Mouse (Mus musculus) MEL (cell line): ENCODE results near the gene Hrh2. TPM values are rescaled to one million over a fixed set of nuclear protein-coding genes. Genes with fewer than 3 reads are reported as not detected.

Source experiments
- DNase-seq: peaks from one replicate; pipeline ENCODE4 v3.0.0; 2011; ENCODE audit warnings: low read depth, low spot score
- H3K27ac ChIP-seq: 2 replicates; pipeline ENCODE4 v1.5.1; 2012; ENCODE audit warnings: low read depth, mild to moderate bottlenecking, control low read depth, low read length, moderate library complexity; ENCODE audit not compliant: control insufficient read depth
- H3K27me3 ChIP-seq, 2 experiments: fragments of 150-350 bp in 1 of 2; sonication (generic) in 1 of 2; 2 replicates each; pipeline ENCODE4 v1.6.1; 2012; ENCODE audit warnings: low read length in 2 of 2, mild to moderate bottlenecking in 2 of 2, improper control_type of control experiment in 1 of 2, moderate library complexity in 1 of 2; ENCODE audit not compliant: insufficient read depth in 2 of 2, control insufficient read depth in 1 of 2
- H3K36me3 ChIP-seq, 2 experiments: 2 replicates each; pipeline ENCODE4 v1.6.1; 2012 to 2014; ENCODE audit warnings: low read length in 2 of 2, improper control_type of control experiment in 1 of 2, inconsistent platforms in 1 of 2, mild to moderate bottlenecking in 1 of 2; ENCODE audit not compliant: insufficient read depth in 2 of 2, control insufficient read depth in 1 of 2
- H3K4me1 ChIP-seq, 2 experiments: fragments of 150-350 bp in 1 of 2; sonication (generic) in 1 of 2; 2 replicates each; pipeline ENCODE4 v1.6.1; 2012; ENCODE audit warnings: low read length in 2 of 2, improper control_type of control experiment in 1 of 2, mild to moderate bottlenecking in 1 of 2; ENCODE audit not compliant: insufficient read depth in 2 of 2, control insufficient read depth in 1 of 2
- H3K4me3 ChIP-seq, 2 experiments: fragments of 150-350 bp in 1 of 2; sonication (generic) in 1 of 2; 2 replicates each; pipeline ENCODE4 v1.5.1; 2012; ENCODE audit warnings: low read depth in 2 of 2, low read length in 2 of 2, mild to moderate bottlenecking in 2 of 2, moderate library complexity in 2 of 2, control low read depth in 1 of 2, improper control_type of control experiment in 1 of 2; ENCODE audit not compliant: control insufficient read depth in 1 of 2, insufficient read depth in 1 of 2
- H3K79me2 ChIP-seq: 2 replicates; pipeline ENCODE4 v1.6.1; 2012; ENCODE audit warnings: mild to moderate bottlenecking, low read length, moderate library complexity; ENCODE audit not compliant: control insufficient read depth, poor library complexity, insufficient read depth
- H3K9ac ChIP-seq: 2 replicates; pipeline ENCODE4 v1.6.1; 2012; ENCODE audit warnings: low read depth, mild to moderate bottlenecking, control low read depth, low read length, moderate library complexity; ENCODE audit not compliant: control insufficient read depth, poor library complexity, severe bottlenecking
- H3K9me3 ChIP-seq: fragments of 150-350 bp; sonication (generic); replicated peaks from 2 replicates; pipeline ENCODE4 v1.6.1; 2012; ENCODE audit warnings: mild to moderate bottlenecking, low read length, improper control_type of control experiment, moderate library complexity; ENCODE audit not compliant: insufficient read depth
- BHLHE40 ChIP-seq: IDR thresholded peaks from 2 replicates; pipeline ENCODE4 v1.6.1; 2012; ENCODE audit warnings: low read depth, mild to moderate bottlenecking, inconsistent platforms, low read length, improper control_type of control experiment, borderline replicate concordance
- CHD2 ChIP-seq: IDR thresholded peaks from 2 replicates; pipeline ENCODE4 v1.6.1; 2011; ENCODE audit warnings: low read length, improper control_type of control experiment
- GATA1 ChIP-seq: IDR thresholded peaks from 2 replicates; pipeline ENCODE4 v1.6.1; 2011; ENCODE audit warnings: low read depth, low read length, improper control_type of control experiment
- MAFK ChIP-seq: IDR thresholded peaks from 2 replicates; pipeline ENCODE4 v1.6.1; 2011; ENCODE audit warnings: low read depth, mild to moderate bottlenecking, low read length, improper control_type of control experiment, borderline replicate concordance
- MEF2A ChIP-seq: IDR thresholded peaks from 2 replicates; pipeline ENCODE4 v1.6.1; 2014; ENCODE audit warnings: low read depth, mild to moderate bottlenecking, inconsistent platforms, low read length, improper control_type of control experiment; ENCODE audit not compliant: poor library complexity, insufficient replicate concordance, severe bottlenecking; ENCODE audit errors: extremely low read depth
- MXI1 ChIP-seq: IDR thresholded peaks from 2 replicates; pipeline ENCODE4 v1.6.1; 2011; ENCODE audit warnings: mild to moderate bottlenecking, low read depth, low read length, improper control_type of control experiment
- POLR2A ChIP-seq, 2 experiments: IDR thresholded peaks; 2 replicates each; pipeline ENCODE4 v1.6.1; 2011 to 2012; ENCODE audit warnings: low read length in 2 of 2, mild to moderate bottlenecking in 2 of 2, control low read depth in 1 of 2, improper control_type of control experiment in 1 of 2, low read depth in 1 of 2, moderate library complexity in 1 of 2; ENCODE audit not compliant: control insufficient read depth in 1 of 2, insufficient read depth in 1 of 2, poor library complexity in 1 of 2
- POLR2AphosphoS2 ChIP-seq: IDR thresholded peaks from 2 replicates; pipeline ENCODE4 v1.6.1; 2011; ENCODE audit warnings: low read length, improper control_type of control experiment
- POLR2AphosphoS5 ChIP-seq: IDR thresholded peaks from 2 replicates; pipeline ENCODE4 v1.6.1; 2012; ENCODE audit warnings: low read depth, borderline replicate concordance, mild to moderate bottlenecking, inconsistent platforms, low read length, moderate library complexity, mixed read lengths
- RAD21 ChIP-seq: IDR thresholded peaks from 2 replicates; pipeline ENCODE4 v1.6.1; 2011; ENCODE audit warnings: mild to moderate bottlenecking, low read depth, low read length, improper control_type of control experiment
- SIN3A ChIP-seq: IDR thresholded peaks from 2 replicates; pipeline ENCODE4 v1.6.1; 2012; ENCODE audit warnings: low read length, improper control_type of control experiment, inconsistent platforms
- TAL1 ChIP-seq: IDR thresholded peaks from 2 replicates; pipeline ENCODE4 v1.6.1; 2012; ENCODE audit warnings: mild to moderate bottlenecking, inconsistent platforms, low read length, moderate library complexity, mixed read lengths
- TCF12 ChIP-seq: IDR thresholded peaks from 2 replicates; pipeline ENCODE4 v1.6.1; 2014; ENCODE audit warnings: low read depth, mild to moderate bottlenecking, inconsistent platforms, low read length, improper control_type of control experiment, moderate library complexity
- USF1 ChIP-seq: IDR thresholded peaks from 2 replicates; pipeline ENCODE4 v1.6.1; 2014; ENCODE audit warnings: low read depth, mild to moderate bottlenecking, inconsistent platforms, low read length, improper control_type of control experiment, moderate library complexity
- ZC3H11A ChIP-seq: IDR thresholded peaks from 2 replicates; pipeline ENCODE4 v1.6.1; 2012; ENCODE audit warnings: low read depth, mild to moderate bottlenecking, inconsistent platforms, low read length, improper control_type of control experiment
- ZKSCAN1 ChIP-seq: IDR thresholded peaks from 2 replicates; pipeline ENCODE4 v1.6.1; 2012; ENCODE audit warnings: low read depth, mild to moderate bottlenecking, inconsistent platforms, low read length, improper control_type of control experiment, moderate library complexity
- ZNF384 ChIP-seq: IDR thresholded peaks from 2 replicates; pipeline ENCODE4 v1.6.1; 2012; ENCODE audit warnings: low read depth, mild to moderate bottlenecking, inconsistent platforms, low read length, improper control_type of control experiment
- polyA plus RNA-seq, 2 experiments: library from polyadenylated mRNA; stranded (reverse) in 1 of 2; unstranded in 1 of 2; fragments of >175 nt in 1 of 2; fragments of >200 nt in 1 of 2; gene quantifications; 2 replicates each; pipeline versions ENCODE4 v1.2.1 to v1.2.4; 2012; ENCODE audit warnings: low replicate concordance in 2 of 2, low read depth in 1 of 2; ENCODE audit not compliant: insufficient read length in 2 of 2, insufficient read depth in 1 of 2, missing spikeins in 1 of 2
- total RNA-seq: library from RNA; depleted of rRNA; stranded (reverse); fragments of 300-350 nt; gene quantifications from 2 replicates; pipeline ENCODE4 v1.2.3, GENCODE M21; 2012

The Hrh2 gene
- total and polyA plus RNA-seq, 3 experiments, result 0.07 TPM; not detected in 2

- H3K9me3 ChIP-seq, result no peaks in the 10 kb centered on the region
- no peak overlapping the region for H3K9ac ChIP-seq
- H3K36me3 ChIP-seq, result peaks cover 0 to under 1% of the 10 kb centered on the region in 2 experiments; a peak in 1 of 4 replicates
- no peaks in the 10 kb centered on the region for H3K79me2 ChIP-seq
- no peaks in the 10 kb centered on the region; a peak in 1 of 4 replicates for H3K27me3 ChIP-seq
- no peak overlapping the region for H3K4me3 ChIP-seq
- no peak overlapping the region for H3K27ac ChIP-seq
- no peak for DNase-seq
- TF ChIP-seq TAL1, result no peak
- TF ChIP-seq ZNF384, result no peak
- no peak for TF ChIP-seq CHD2
- TF ChIP-seq MAFK, result no peak
- no peak for TF ChIP-seq POLR2AphosphoS2
- peaks cover 0 to 5% of the 10 kb centered on the region in 2 experiments; a peak in 1 of 4 replicates for H3K4me1 ChIP-seq
These were observed 20.6 kb downstream of the Hrh2 start for GRCm38 (mm10) chr13:54212516-54212915.

DNA sequence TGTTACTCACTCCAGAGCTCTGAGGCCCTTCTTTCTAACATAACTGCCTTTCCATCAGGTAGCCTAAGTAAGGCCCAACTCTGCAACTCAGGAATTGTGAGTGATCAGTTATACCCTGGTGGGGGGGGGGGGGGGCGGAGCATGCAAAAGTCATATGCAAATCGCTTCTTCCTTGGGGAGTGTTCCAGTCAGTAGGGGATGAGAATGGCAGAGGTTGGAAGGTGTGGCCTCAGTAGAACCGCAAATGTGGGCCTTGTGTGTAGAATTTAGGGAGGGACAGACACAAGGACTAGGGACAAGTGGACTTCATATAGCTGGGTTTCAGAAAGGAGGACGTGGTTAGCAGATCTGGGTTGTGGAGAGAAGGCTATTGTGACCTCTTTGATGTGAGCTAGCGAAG is 23.3 kb downstream of the Hrh2 start:
- Histone ChIP-seq H3K36me3 (peaks cover 0 to 10% of the 10 kb centered on the region in 2 experiments; a peak in 2 of 4 replicates), H3K4me1 (peaks cover 0 to 17% of the 10 kb centered on the region in 2 experiments; a peak in 3 of 4 replicates), H3K27me3 (no peaks in the 10 kb centered on the region; a peak in 1 of 4 replicates), H3K9me3 (no peaks in the 10 kb centered on the region), H3K9ac (no peak overlapping the region), H3K27ac (no peak overlapping the region), H3K4me3 (no peak overlapping the region), H3K79me2 (no peaks in the 10 kb centered on the region)
- no peak for DNase-seq
- TF ChIP-seq TCF12 (no peak), MAFK (no peak), BHLHE40 (no peak), USF1 (no peak), ZC3H11A (no peak), ZKSCAN1 (no peak), CHD2 (no peak), MXI1 (no peak), MEF2A (no peak), GATA1 (no peak), RAD21 (no peak)

GRCm38 (mm10) chr13:54215777-54216316 is 23.9 kb downstream of the Hrh2 start:
- no peaks in the 10 kb centered on the region; a peak in 1 of 4 replicates for H3K27me3 ChIP-seq
- no peak overlapping the region for H3K9ac ChIP-seq
- H3K79me2 ChIP-seq, result no peaks in the 10 kb centered on the region
- no peak for DNase-seq
- H3K4me3 ChIP-seq, result no peak overlapping the region
- no peaks in the 10 kb centered on the region for H3K9me3 ChIP-seq
- H3K4me1 ChIP-seq, result peaks cover 0 to 17% of the 10 kb centered on the region in 2 experiments; a peak in 3 of 4 replicates
- TF ChIP-seq POLR2A (IDR thresholded peaks at IDR 0.05; ENCODE audit: control insufficient read depth in 1 of 2, insufficient read depth in 1 of 2, low read depth in 1 of 2, low read length in 2 of 2, poor library complexity in 1 of 2) (no peak), TAL1 (no peak), POLR2AphosphoS5 (no peak), SIN3A (no peak)
- H3K27ac ChIP-seq, result no peak overlapping the region
- H3K36me3 ChIP-seq, result peaks cover 0 to 10% of the 10 kb centered on the region in 2 experiments; a peak in 2 of 4 replicates
